ENCODE assay signal across 9 mouse cellular contexts in genomic region chr4:55240450-55240849, GRCm38 (mm10).
A peak's percentile ranks its signal among the peaks of the same experiment; 100 is the strongest.
DNase-seq lines count a peak whose midpoint lies in the region; ATAC-seq and TF ChIP-seq lines count a peak whose summit lies in the region.
"Had no signal": no experiment of that assay in that cellular context is flagged by ENCODE, and none has a peak within 500 bp of the region (broad histone marks: within the 10 kb centered on the region; RNA-seq: fewer than 3 reads in every experiment).

No protein-coding gene starts in this region.

- WGBS in forebrain, embryonic 13.5 days, result 3% methylated on average over 7 of the region's 7 CpGs

- TF ChIP-seq CTCF in ES-Bruce4 (IDR thresholded peaks at IDR 0.05; ENCODE audit: low read depth, low read length), result peak; percentile 98

- no peak overlapping the region for H3K4me3 ChIP-seq in ES-Bruce4 (ENCODE audit: low read depth, low read length)
- H3K4me3 ChIP-seq in forebrain, embryonic 13.5 days, result no peak overlapping the region
- H3K4me3 ChIP-seq: heart, embryonic 13.5 days had no signal

- TF ChIP-seq POLR2A in ES-Bruce4 (IDR thresholded peaks at IDR 0.05; ENCODE audit: insufficient read depth, low read length), result no peak

- intact Hi-C loops in heart, postnatal 25 days (cut with DNase I), result loop anchor here (1.0 to 5.0 kb wide), 2 partner anchors 1308 to 1356 kb away; no protein-coding TSS in a partner anchor

- H3K4me2 ChIP-seq in forebrain, embryonic 13.5 days, result no peak overlapping the region
- H3K4me2 ChIP-seq: heart, embryonic 13.5 days had no signal

- H3K9ac ChIP-seq in ES-Bruce4 (ENCODE audit: low read depth, poor library complexity, severe bottlenecking), result no peak overlapping the region
- no peak overlapping the region for H3K9ac ChIP-seq in forebrain, embryonic 13.5 days
- H3K9ac ChIP-seq: heart, embryonic 13.5 days had no signal

- DNase-seq in brain, embryonic 18.5 days (ENCODE audit: low read depth, low spot score), result peak; percentile 37
- DNase-seq in heart, postnatal 25 days (ENCODE audit: low spot score), result peak; percentile 14
- peak; percentile 31 to 82 for DNase-seq in layer of hippocampus, adult 8-10 months (ENCODE audit: low spot score in 2 of 2)
- peak; percentile 74 for DNase-seq in lung, postnatal 25 days (ENCODE audit: low spot score)
- peak; percentile 65 for DNase-seq in retina, postnatal 7 days (ENCODE audit: low read depth, low spot score)
- peak; percentile 36 for DNase-seq in urinary bladder, postnatal 10 days (ENCODE audit: low spot score)

- H3K36me3 ChIP-seq in ES-Bruce4 (ENCODE audit: control insufficient read depth, insufficient read depth, low read length, poor library complexity, severe bottlenecking), result no peaks in the 10 kb centered on the region
- no peaks in the 10 kb centered on the region for H3K36me3 ChIP-seq in forebrain, embryonic 13.5 days (ENCODE audit: poor library complexity, severe bottlenecking)
- H3K36me3 ChIP-seq: heart, embryonic 13.5 days had no signal

- H3K27me3 ChIP-seq in ES-Bruce4 (ENCODE audit: control insufficient read depth, insufficient read depth, low read length, poor library complexity, severe bottlenecking), result no peaks in the 10 kb centered on the region
- H3K27me3 ChIP-seq in forebrain, embryonic 13.5 days, result no peaks in the 10 kb centered on the region

- ATAC-seq in forebrain, embryonic 13.5 days, result peak; percentile 75

- peaks cover 2% of the 10 kb centered on the region; the same call in 1 of the 2 replicates for H3K9me3 ChIP-seq in ES-Bruce4 (replicated peaks; ENCODE audit: control insufficient read depth, insufficient read depth, low read length, poor library complexity, severe bottlenecking)
- H3K9me3 ChIP-seq in forebrain, embryonic 13.5 days (replicated peaks), result no peaks in the 10 kb centered on the region
- H3K9me3 ChIP-seq: heart, embryonic 13.5 days had no signal

- TF ChIP-seq EP300 in ES-Bruce4 (IDR thresholded peaks at IDR 0.05; ENCODE audit: insufficient read depth, low read depth, low read length), result 0 out of 2 replicates have a peak, but pooled peaks have one; percentile 36

- no peak overlapping the region for H3K27ac ChIP-seq in ES-Bruce4 (ENCODE audit: insufficient read depth, low read length)
- H3K27ac ChIP-seq in forebrain, embryonic 13.5 days, result no peak overlapping the region
- H3K27ac ChIP-seq: heart, embryonic 13.5 days had no signal

- no peaks in the 10 kb centered on the region for H3K4me1 ChIP-seq in ES-Bruce4 (ENCODE audit: control insufficient read depth, insufficient read depth, low read length)
- H3K4me1 ChIP-seq in forebrain, embryonic 13.5 days, result peaks cover 6% of the 10 kb centered on the region
- H3K4me1 ChIP-seq: heart, embryonic 13.5 days had no signal

Comparison
In these comparisons a context has a peak if more than half of its experiments do, and no peak if none do; other contexts are left out.
1. DNase-seq: peak in every context shown above with its lines; median percentile 74 in lung, postnatal 25 days; 65 in retina, postnatal 7 days; 56 in layer of hippocampus, adult 8-10 months; 37 in brain, embryonic 18.5 days; 36 in urinary bladder, postnatal 10 days; 14 in heart, postnatal 25 days.